Mouse (Mus musculus): Measurements from ENCODE around the gene Olfr395. TPM values are rescaled to one million over a fixed set of nuclear protein-coding genes. Genes with fewer than 3 reads are reported as not detected.
"Not testable (repeated sequence)": the region's sequence is repeated elsewhere in the genome, so short reads cannot be mapped to it uniquely, and the experiment has no call there.

Olfr395 gene
- polyA plus RNA-seq (2012; rRNA removed) (not detected in 2 replicates), polyA plus RNA-seq (2014; fragmentation: Nextera tagmentation; extraction: Ambion mirVana) (not detected in 2 replicates)

DNA sequence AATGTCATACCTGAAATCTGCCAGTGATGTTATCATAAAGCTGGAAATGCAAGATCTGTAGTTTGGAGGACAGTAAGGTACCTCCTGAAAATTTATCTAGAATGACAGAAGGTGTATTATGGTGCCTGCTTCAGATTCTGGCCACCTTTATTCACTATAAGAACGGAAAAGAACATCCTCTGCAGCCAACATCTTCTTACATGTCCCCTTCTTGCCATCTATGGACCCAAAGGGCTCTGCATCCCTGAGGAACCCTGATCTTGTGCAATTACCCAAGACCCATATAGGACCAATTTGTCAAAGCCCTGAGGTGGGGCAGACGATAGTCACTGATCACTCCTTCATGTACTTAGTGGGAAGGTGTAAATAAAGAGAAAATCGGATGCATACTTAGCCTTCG lies at the start of gene Olfr395:
Gene Olfr395 (minus strand): TSS at position 101 of the 400 bp plus-strand sequence.
- ATAC-seq (ENCODE audit: insufficient read depth); H3K4me3 ChIP-seq (ENCODE audit: insufficient read depth in 1 of 2, low read depth in 2 of 2, low read length in 2 of 2); DNase-seq (ENCODE audit: low read depth in 3 of 3, low spot score in 3 of 3); H3K4me2 ChIP-seq (ENCODE audit: low read depth); H3K27ac ChIP-seq; H3K36me3 ChIP-seq (replicated peaks; ENCODE audit: control insufficient read depth, insufficient read depth, low read depth); H3K9ac ChIP-seq (replicated peaks); H3K4me1 ChIP-seq (replicated peaks; ENCODE audit: control insufficient read depth in 2 of 2, insufficient read depth in 2 of 2, low read length in 1 of 2); H3K9me3 ChIP-seq (ENCODE audit: control insufficient read depth, low read length); H3K27me3 ChIP-seq (ENCODE audit: control insufficient read depth, insufficient read depth, low read length): not testable (repeated sequence)
- WGBS (ENCODE audit: insufficient replicate concordance), result 54% methylated on average over 4 of the region's 4 CpGs

DNA sequence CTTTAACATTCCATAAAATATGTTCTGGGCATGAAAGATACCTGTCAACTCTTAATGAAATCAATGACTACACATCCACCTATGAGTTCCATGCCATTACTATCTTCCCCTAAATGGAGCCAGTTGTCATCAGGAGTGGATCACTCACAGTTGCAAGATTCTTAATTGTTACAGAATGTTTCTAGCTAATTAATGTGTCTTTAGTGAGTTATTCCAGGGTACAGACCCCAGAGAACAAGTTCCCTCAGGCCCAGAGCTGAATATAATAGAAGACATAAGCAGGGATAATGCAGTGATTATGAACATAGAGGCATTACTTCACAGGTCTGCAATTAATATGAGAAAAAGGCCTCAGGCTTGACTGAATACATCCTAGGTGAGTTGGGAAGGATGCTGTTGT lies 27.3 kb upstream of the Olfr395 start, which contains the start of gene Olfr23:
Gene Olfr23 (plus strand): TSS at position 301 of the 400 bp plus-strand sequence.
- Histone ChIP-seq H3K4me2 (ENCODE audit: low read depth) (no peak within 1 kb of the TSS), H3K27ac (no peak within 1 kb of the TSS), H3K9ac (replicated peaks) (no peak within 1 kb of the TSS), H3K9me3 (ENCODE audit: control insufficient read depth, low read length) (no peaks in the 10 kb centered on the region), H3K4me1 (replicated peaks; ENCODE audit: control insufficient read depth in 2 of 2, insufficient read depth in 2 of 2, low read length in 1 of 2) (no peaks in the 10 kb centered on the region), H3K27me3 (ENCODE audit: control insufficient read depth, insufficient read depth, low read length) (no peaks in the 10 kb centered on the region), H3K36me3 (replicated peaks; ENCODE audit: control insufficient read depth, insufficient read depth, low read depth) (no peaks in the 10 kb centered on the region), H3K4me3 (ENCODE audit: insufficient read depth in 1 of 2, low read depth in 2 of 2, low read length in 2 of 2) (no peak within 1 kb of the TSS)
- no peak for ATAC-seq (ENCODE audit: insufficient read depth)
- no peak for DNase-seq (ENCODE audit: low read depth in 3 of 3, low spot score in 3 of 3)
- TF ChIP-seq CTCF (IDR thresholded peaks at IDR 0.05; ENCODE audit: low read depth) (no peak), EP300 (IDR thresholded peaks at IDR 0.05; ENCODE audit: low read depth) (no peak)

DNA sequence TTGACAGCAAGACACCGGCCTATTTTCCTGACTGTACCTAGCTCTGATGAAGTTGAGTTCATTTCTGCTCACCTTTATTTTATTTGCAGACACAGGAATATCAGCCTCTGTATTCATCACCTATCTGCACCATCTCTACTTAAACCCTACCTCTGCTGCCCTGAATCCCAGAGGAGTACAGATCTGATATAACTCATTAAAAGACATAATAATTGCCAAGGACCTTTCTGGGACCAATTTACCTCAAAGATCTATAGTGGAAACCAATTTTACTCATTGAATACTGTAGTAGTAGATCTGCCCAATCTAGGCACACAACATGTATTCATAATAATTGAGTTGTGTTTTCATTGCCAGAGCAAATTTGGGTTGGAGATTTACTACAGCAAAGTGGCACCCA lies 18.4 kb downstream of the Olfr395 start, which contains the start of gene Olfr394:
Gene Olfr394 (minus strand): TSS at position 101 of the 400 bp plus-strand sequence.
- Histone ChIP-seq H3K9me3 (ENCODE audit: control insufficient read depth, low read length) (no peaks in the 10 kb centered on the region), H3K4me3 (ENCODE audit: insufficient read depth in 1 of 2, low read depth in 2 of 2, low read length in 2 of 2) (no peak within 1 kb of the TSS), H3K36me3 (replicated peaks; ENCODE audit: control insufficient read depth, insufficient read depth, low read depth) (no peaks in the 10 kb centered on the region), H3K27ac (no peak within 1 kb of the TSS), H3K27me3 (ENCODE audit: control insufficient read depth, insufficient read depth, low read length) (no peaks in the 10 kb centered on the region), H3K4me2 (ENCODE audit: low read depth) (no peak within 1 kb of the TSS), H3K4me1 (replicated peaks; ENCODE audit: control insufficient read depth in 2 of 2, insufficient read depth in 2 of 2, low read length in 1 of 2) (no peaks in the 10 kb centered on the region), H3K9ac (replicated peaks) (no peak within 1 kb of the TSS)
- 62% methylated on average over 1 of the region's 1 CpGs for WGBS (ENCODE audit: insufficient replicate concordance)
- TF ChIP-seq CTCF (IDR thresholded peaks at IDR 0.05; ENCODE audit: low read depth) (no peak), EP300 (IDR thresholded peaks at IDR 0.05; ENCODE audit: low read depth) (no peak)
- no peak for ATAC-seq (ENCODE audit: insufficient read depth)
- no peak for DNase-seq (ENCODE audit: low read depth in 3 of 3, low spot score in 3 of 3)

Other genes with a start within 250 kb of the Olfr395 start
- gene Zfp735, start 220.5 kb downstream of the Olfr395 start, polyA plus RNA-seq (2012; rRNA removed), result not detected in 2 replicates
- gene Zfp735, start 220.5 kb downstream of the Olfr395 start, polyA plus RNA-seq (2014; fragmentation: Nextera tagmentation; extraction: Ambion mirVana), result not detected in 2 replicates
- not detected in 2 replicates for gene Olfr389, start 128.6 kb downstream of the Olfr395 start, polyA plus RNA-seq (2012; rRNA removed)
- gene Olfr389, start 128.6 kb downstream of the Olfr395 start, polyA plus RNA-seq (2014; fragmentation: Nextera tagmentation; extraction: Ambion mirVana), result not detected in 2 replicates
- gene Olfr390, start 126.3 kb downstream of the Olfr395 start, polyA plus RNA-seq (2012; rRNA removed), result not detected in 2 replicates
- not detected in 2 replicates for gene Olfr390, start 126.3 kb downstream of the Olfr395 start, polyA plus RNA-seq (2014; fragmentation: Nextera tagmentation; extraction: Ambion mirVana)
- not detected in 2 replicates for gene Olfr391-ps, start 106.2 kb downstream of the Olfr395 start, polyA plus RNA-seq (2012; rRNA removed)
- not detected in 2 replicates for gene Olfr391-ps, start 106.2 kb downstream of the Olfr395 start, polyA plus RNA-seq (2014; fragmentation: Nextera tagmentation; extraction: Ambion mirVana)
- not detected in 2 replicates for gene Olfr392, start 92.2 kb downstream of the Olfr395 start, polyA plus RNA-seq (2012; rRNA removed)
- not detected in 2 replicates for gene Olfr392, start 92.2 kb downstream of the Olfr395 start, polyA plus RNA-seq (2014; fragmentation: Nextera tagmentation; extraction: Ambion mirVana)
- gene Olfr393, start 57.8 kb downstream of the Olfr395 start, polyA plus RNA-seq (2012; rRNA removed), result not detected in 2 replicates
- not detected in 2 replicates for gene Olfr393, start 57.8 kb downstream of the Olfr395 start, polyA plus RNA-seq (2014; fragmentation: Nextera tagmentation; extraction: Ambion mirVana)
- gene Olfr394, start 18.5 kb downstream of the Olfr395 start, polyA plus RNA-seq (2012; rRNA removed), result not detected in 2 replicates
- gene Olfr394, start 18.5 kb downstream of the Olfr395 start, polyA plus RNA-seq (2014; fragmentation: Nextera tagmentation; extraction: Ambion mirVana), result not detected in 2 replicates
- not detected in 2 replicates for gene Olfr23, start 27.4 kb upstream of the Olfr395 start, polyA plus RNA-seq (2012; rRNA removed)
- not detected in 2 replicates for gene Olfr23, start 27.4 kb upstream of the Olfr395 start, polyA plus RNA-seq (2014; fragmentation: Nextera tagmentation; extraction: Ambion mirVana)
- not detected in 2 replicates for gene Olfr397, start 51.5 kb upstream of the Olfr395 start, polyA plus RNA-seq (2012; rRNA removed)
- gene Olfr397, start 51.5 kb upstream of the Olfr395 start, polyA plus RNA-seq (2014; fragmentation: Nextera tagmentation; extraction: Ambion mirVana), result not detected in 2 replicates
- not detected in 2 replicates for gene Olfr398, start 81.1 kb upstream of the Olfr395 start, polyA plus RNA-seq (2012; rRNA removed)
- not detected in 2 replicates for gene Olfr398, start 81.1 kb upstream of the Olfr395 start, polyA plus RNA-seq (2014; fragmentation: Nextera tagmentation; extraction: Ambion mirVana)
- gene Olfr139, start 147.3 kb upstream of the Olfr395 start, polyA plus RNA-seq (2012; rRNA removed), result not detected in 2 replicates
- not detected in 2 replicates for gene Olfr139, start 147.3 kb upstream of the Olfr395 start, polyA plus RNA-seq (2014; fragmentation: Nextera tagmentation; extraction: Ambion mirVana)
- gene Olfr399, start 147.3 kb upstream of the Olfr395 start, polyA plus RNA-seq (2012; rRNA removed), result not detected in 2 replicates
- not detected in 2 replicates for gene Olfr399, start 147.3 kb upstream of the Olfr395 start, polyA plus RNA-seq (2014; fragmentation: Nextera tagmentation; extraction: Ambion mirVana)
- not detected in 2 replicates for gene Zfp616, start 160.7 kb upstream of the Olfr395 start, polyA plus RNA-seq (2012; rRNA removed)
- not detected in 2 replicates for gene Zfp616, start 160.7 kb upstream of the Olfr395 start, polyA plus RNA-seq (2014; fragmentation: Nextera tagmentation; extraction: Ambion mirVana)
- gene Olfr401, start 204.4 kb upstream of the Olfr395 start, polyA plus RNA-seq (2012; rRNA removed), result not detected in 2 replicates
- gene Olfr401, start 204.4 kb upstream of the Olfr395 start, polyA plus RNA-seq (2014; fragmentation: Nextera tagmentation; extraction: Ambion mirVana), result not detected in 2 replicates
- not detected in 2 replicates for gene Olfr402, start 244.2 kb upstream of the Olfr395 start, polyA plus RNA-seq (2012; rRNA removed)
- gene Olfr402, start 244.2 kb upstream of the Olfr395 start, polyA plus RNA-seq (2014; fragmentation: Nextera tagmentation; extraction: Ambion mirVana), result not detected in 2 replicates

All from liver, embryonic 14.5 days (tissue).